Mouse (Mus musculus): Measurements from ENCODE around the gene Psmd14. TPM values are rescaled to one million over a fixed set of nuclear protein-coding genes. Genes with fewer than 3 reads are reported as not detected.

Gene Psmd14
- total RNA-seq, 2 experiments from 2014 or later, result 110 to 120 TPM

- peak overlapping the region; percentile 59 for H3K4me3 ChIP-seq
- DNase-seq (ENCODE audit: low spot score in 2 of 2), result no peak
- peak overlapping the region; percentile 3; the same call in 1 of the 2 replicates for H3K27ac ChIP-seq
- no peak for TF ChIP-seq CTCF (conservative IDR thresholded peaks at IDR 0.05)
Measured at GRCm38 (mm10) chr2:61808776-61809175, 97.3 kb downstream of the Psmd14 start.

GRCm38 (mm10) chr2:61809381-61809780 lies 97.9 kb downstream of the Psmd14 start:
- no peak for DNase-seq (ENCODE audit: low spot score in 2 of 2)
- Histone ChIP-seq H3K4me3 (peak overlapping the region; percentile 59), H3K27ac (peak overlapping the region; percentile 3; the same call in 1 of the 2 replicates)
- no peak for TF ChIP-seq CTCF (conservative IDR thresholded peaks at IDR 0.05)

GRCm38 (mm10) chr2:61810751-61811150 lies 99.3 kb downstream of the Psmd14 start:
- peak overlapping the region; percentile 85 for H3K27ac ChIP-seq
- no peak overlapping the region for H3K4me3 ChIP-seq
- TF ChIP-seq CTCF (conservative IDR thresholded peaks at IDR 0.05), result no peak
- DNase-seq (ENCODE audit: low spot score in 2 of 2), result no peak

- peak overlapping the region; percentile 85 for H3K27ac ChIP-seq
- H3K4me3 ChIP-seq, result no peak overlapping the region; the same call in 1 of the 2 replicates
- no peak for TF ChIP-seq CTCF (conservative IDR thresholded peaks at IDR 0.05)
- no peak for DNase-seq (ENCODE audit: low spot score in 2 of 2)
Measured at GRCm38 (mm10) chr2:61811163-61811506, 99.6 kb downstream of the Psmd14 start.

GRCm38 (mm10) chr2:61811507-61812421 lies 100.3 kb downstream of the Psmd14 start:
- Histone ChIP-seq H3K4me3 (peak overlapping the region; percentile 51), H3K27ac (peak overlapping the region; percentile 85)
- DNase-seq (ENCODE audit: low spot score in 2 of 2), result peak in 1 of 2 experiments; percentile 18
- TF ChIP-seq CTCF (conservative IDR thresholded peaks at IDR 0.05), result peak; percentile 23

- no peak for TF ChIP-seq CTCF (conservative IDR thresholded peaks at IDR 0.05)
- Histone ChIP-seq H3K27ac (peak overlapping the region; percentile 85), H3K4me3 (peak overlapping the region; percentile 51)
- no peak for DNase-seq (ENCODE audit: low spot score in 2 of 2)
Measured at GRCm38 (mm10) chr2:61812536-61812935, 101.0 kb downstream of the Psmd14 start.

- no peak for TF ChIP-seq CTCF (conservative IDR thresholded peaks at IDR 0.05)
- peak overlapping the region; percentile 51; the same call in 1 of the 2 replicates for H3K4me3 ChIP-seq
- peak overlapping the region; percentile 85 for H3K27ac ChIP-seq
- DNase-seq (ENCODE audit: low spot score in 2 of 2), result no peak
Measured at GRCm38 (mm10) chr2:61813106-61813505, 101.6 kb downstream of the Psmd14 start.

- peak overlapping the region; percentile 85 for H3K27ac ChIP-seq
- H3K4me3 ChIP-seq, result no peak overlapping the region
- no peak for DNase-seq (ENCODE audit: low spot score in 2 of 2)
- TF ChIP-seq CTCF (conservative IDR thresholded peaks at IDR 0.05), result no peak
Measured at GRCm38 (mm10) chr2:61813521-61813920, 102.0 kb downstream of the Psmd14 start.

DNA sequence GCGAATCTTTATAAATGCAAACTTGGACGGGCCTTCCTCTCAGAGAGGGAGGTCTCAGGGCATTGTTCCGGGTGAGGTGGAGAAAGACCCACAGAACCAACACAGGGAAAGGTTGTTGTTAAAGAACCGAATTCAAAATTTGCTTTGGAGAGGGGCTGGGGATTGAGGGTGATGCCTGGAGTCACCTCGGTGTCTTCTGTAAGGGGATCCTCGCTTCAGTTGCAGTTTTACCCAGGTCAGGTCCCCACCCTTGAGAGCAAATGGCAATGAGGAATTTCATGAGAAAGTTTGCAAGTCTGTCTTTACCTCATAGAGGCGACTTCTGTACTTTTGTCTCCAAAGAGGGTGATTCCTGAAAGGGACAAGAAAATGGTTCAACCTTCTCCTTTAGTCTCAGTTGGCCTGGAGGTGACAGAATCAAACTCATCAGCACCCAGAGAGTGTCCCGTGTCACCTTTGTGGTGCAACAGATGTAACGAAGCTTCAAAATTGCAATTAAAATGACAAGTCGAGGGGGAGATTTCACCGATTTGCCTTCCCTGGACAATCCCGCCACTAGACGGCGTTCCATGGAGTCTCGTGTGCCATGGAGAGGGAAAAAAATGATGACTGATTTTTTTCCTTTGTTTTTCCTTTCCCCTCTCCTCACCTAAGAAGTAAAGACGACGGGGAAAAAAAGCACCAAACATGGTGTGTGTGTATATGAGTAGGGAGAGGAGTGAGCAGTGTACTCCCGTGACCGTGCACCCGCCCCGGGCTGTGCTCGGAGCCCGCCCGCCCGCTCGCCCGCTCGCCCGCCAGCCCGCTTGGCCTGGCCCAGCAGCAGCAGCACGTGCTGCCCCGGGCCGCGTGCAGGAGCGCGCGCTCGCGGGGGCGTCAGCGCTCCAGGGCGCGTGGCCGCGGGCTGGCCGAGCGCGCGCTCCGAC lies 103.3 kb downstream of the Psmd14 start:
- Histone ChIP-seq H3K4me3 (peak overlapping the region; percentile 52), H3K27ac (peak overlapping the region; percentile 85)
- peak; percentile 38 to 43 for DNase-seq (ENCODE audit: low spot score in 2 of 2)
- TF ChIP-seq CTCF (conservative IDR thresholded peaks at IDR 0.05), result peak; percentile 82

- Histone ChIP-seq H3K4me3 (peak overlapping the region; percentile 48), H3K27ac (peak overlapping the region; percentile 84)
- TF ChIP-seq CTCF (conservative IDR thresholded peaks at IDR 0.05), result no peak
Measured at GRCm38 (mm10) chr2:61815583-61816313, 104.3 kb downstream of the Psmd14 start.

GRCm38 (mm10) chr2:61818197-61818596 lies 106.7 kb downstream of the Psmd14 start:
- H3K27ac ChIP-seq, result peak overlapping the region; percentile 36
- no peak overlapping the region for H3K4me3 ChIP-seq
- DNase-seq (ENCODE audit: low spot score in 2 of 2), result no peak
- no peak for TF ChIP-seq CTCF (conservative IDR thresholded peaks at IDR 0.05)

More at GRCm38 (mm10) chr2:61815583-61816313, 104.3 kb downstream of the Psmd14 start:
- DNase-seq (ENCODE audit: low spot score in 2 of 2), result peak in 1 of 2 experiments; percentile 60

- Histone ChIP-seq H3K27ac (no peak overlapping the region), H3K4me3 (no peak overlapping the region)
- DNase-seq (ENCODE audit: low spot score in 2 of 2), result no peak
- no peak for TF ChIP-seq CTCF (conservative IDR thresholded peaks at IDR 0.05)
Measured at GRCm38 (mm10) chr2:61820203-61820602, 108.7 kb downstream of the Psmd14 start.

All from layer of hippocampus, adult 2 months (tissue).